Mouse (Mus musculus) T-helper 1 cell (primary cell): ENCODE results near the gene Gm28551.

ENCODE experiments used
- in situ Hi-C: fragments of 300-600 bp; cut with MboI, MseI; formaldehyde crosslinking; loops from one replicate; pipeline ENCODE4 v1.15.1; 2025; ENCODE audit warnings: high pct_unique_total_duplicates

The Gm28551 gene

GRCm38 (mm10) chr1:53291197-53291596, 61.3 kb downstream of the Gm28551 start:
- in situ Hi-C loops = no loop called here
